Mouse (Mus musculus) megakaryocyte, embryonic 14.5 days (primary cell): ENCODE measurements at regions not wholly inside any gene's neighbourhood (a gene's known extent, or its start where the extent isn't known, plus 50 kb on each side); places are given as distances from the start of the nearest gene placed in this dataset.

Source experiments
- FLI1 ChIP-seq: IDR thresholded peaks from 2 replicates; pipeline ENCODE4 v1.6.1; 2012; ENCODE audit warnings: low read length, inconsistent platforms, mixed read lengths
- GATA1 ChIP-seq: IDR thresholded peaks from 3 replicates; pipeline ENCODE4 v1.6.1; 2012; ENCODE audit warnings: mixed read lengths, low read length, inconsistent platforms, borderline replicate concordance

DNA sequence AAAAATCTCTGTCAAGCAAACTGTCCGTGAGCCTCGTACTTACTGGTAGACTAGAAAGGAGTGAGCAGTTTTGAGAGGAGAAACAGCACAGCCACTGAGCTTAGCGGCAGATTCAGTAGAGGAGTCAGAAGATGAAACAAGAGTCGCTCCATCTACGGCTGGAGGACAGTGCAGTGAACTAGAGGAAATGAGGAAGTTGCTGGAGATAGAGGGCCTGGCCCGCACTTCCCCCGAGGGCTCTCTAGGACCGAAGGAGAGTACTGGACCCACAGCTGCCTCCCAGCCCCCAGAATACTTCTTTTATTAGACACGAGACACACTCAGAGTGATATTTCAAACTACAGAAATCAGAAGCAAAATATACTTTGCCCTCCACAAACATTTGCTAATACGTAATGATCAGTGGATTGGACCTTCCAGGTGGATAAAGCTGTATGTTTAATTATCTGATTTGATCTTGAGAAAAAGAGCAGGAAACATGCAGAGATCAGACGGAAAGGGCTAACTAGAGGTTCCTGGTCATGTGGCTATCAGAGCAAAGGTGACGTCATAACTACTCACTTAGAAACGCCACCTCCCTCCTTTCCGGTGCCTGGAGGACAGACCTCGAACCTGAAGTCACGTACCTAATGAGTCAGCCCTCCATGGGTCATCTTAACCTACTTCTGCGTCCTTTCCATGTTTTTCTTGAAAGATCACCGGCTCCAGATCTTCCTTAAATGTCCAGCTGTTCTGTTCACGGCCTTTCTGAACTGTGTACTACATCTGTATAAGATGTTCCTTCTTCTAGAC is 277.9 kb downstream of the Basp1 start:
- TF ChIP-seq GATA1 (no peak), FLI1 (no peak)
